Mouse (Mus musculus): Measurements from ENCODE around the gene Zc3hc1. TPM values are rescaled to one million over a fixed set of nuclear protein-coding genes. Genes with fewer than 3 reads are reported as not detected.
A peak's percentile ranks its signal among the peaks of the same experiment; 100 is the strongest.
"Not testable (repeated sequence)": the region's sequence is repeated elsewhere in the genome, so short reads cannot be mapped to it uniquely, and the experiment has no call there.

The Zc3hc1 gene
- polyA plus RNA-seq, 1 experiment from 2014 or later: 23.6 TPM

GRCm38 (mm10) chr6:30402091-30402491, 11.3 kb upstream of the Zc3hc1 start:
- WGBS: under 1% methylated on average over 29 of the region's 29 CpGs
- peak overlapping the region; percentile 62 for H3K4me2 ChIP-seq (replicated peaks; ENCODE audit: low read depth, low read length)
- H3K27me3 ChIP-seq (replicated peaks; ENCODE audit: insufficient read depth, low read length): no peaks in the 10 kb centered on the region
- H3K9me3 ChIP-seq (ENCODE audit: low read length): no peaks in the 10 kb centered on the region
- no peak for TF ChIP-seq CTCF (IDR thresholded peaks at IDR 0.05)
- no peak for TF ChIP-seq EP300 (IDR thresholded peaks at IDR 0.05)
- H3K4me1 ChIP-seq (ENCODE audit: insufficient read depth, low read depth, low read length): no peaks in the 10 kb centered on the region
- peak overlapping the region; percentile 74 for H3K9ac ChIP-seq (replicated peaks; ENCODE audit: low read depth)
- H3K27ac ChIP-seq (ENCODE audit: low read length): peak overlapping the region; percentile 89
- no peaks in the 10 kb centered on the region for H3K36me3 ChIP-seq (ENCODE audit: insufficient read depth, low read length)
- DNase-seq (ENCODE audit: low spot score): peak; percentile 56
- peak overlapping the region; percentile 93 for H3K4me3 ChIP-seq (ENCODE audit: low read depth, low read length)
- peak; percentile 24 for ATAC-seq

GRCm38 (mm10) chr6:30401308-30402015, 10.6 kb upstream of the Zc3hc1 start, which contains the start of gene Klhdc10:
Gene Klhdc10 (plus strand): TSS chr6:30401868.
- under 1% methylated on average over 37 of the region's 41 CpGs for WGBS
- TF ChIP-seq EP300 (IDR thresholded peaks at IDR 0.05): peak; percentile 88
- TF ChIP-seq CTCF (IDR thresholded peaks at IDR 0.05): no peak
- ATAC-seq: peak; percentile 100
- peak within 1 kb of the TSS; percentile 89 for H3K27ac ChIP-seq (ENCODE audit: low read length)
- H3K27me3 ChIP-seq (replicated peaks; ENCODE audit: insufficient read depth, low read length): no peaks in the 10 kb centered on the region
- peak within 1 kb of the TSS; percentile 62 for H3K4me2 ChIP-seq (replicated peaks; ENCODE audit: low read depth, low read length)
- peak within 1 kb of the TSS; percentile 93 for H3K4me3 ChIP-seq (ENCODE audit: low read depth, low read length)
- no peaks in the 10 kb centered on the region for H3K4me1 ChIP-seq (ENCODE audit: insufficient read depth, low read depth, low read length)
- no peaks in the 10 kb centered on the region for H3K9me3 ChIP-seq (ENCODE audit: low read length)
- peak; percentile 99 for DNase-seq (ENCODE audit: low spot score)
- H3K9ac ChIP-seq (replicated peaks; ENCODE audit: low read depth): peak within 1 kb of the TSS; percentile 74
- H3K36me3 ChIP-seq (ENCODE audit: insufficient read depth, low read length): no peaks in the 10 kb centered on the region

GRCm38 (mm10) chr6:30400716-30401115, 9.9 kb upstream of the Zc3hc1 start:
- no peaks in the 10 kb centered on the region for H3K4me1 ChIP-seq (ENCODE audit: insufficient read depth, low read depth, low read length)
- H3K36me3 ChIP-seq (ENCODE audit: insufficient read depth, low read length): no peaks in the 10 kb centered on the region
- TF ChIP-seq CTCF (IDR thresholded peaks at IDR 0.05) (no peak), EP300 (IDR thresholded peaks at IDR 0.05) (no peak)
- WGBS: 3% methylated on average over 7 of the region's 7 CpGs
- DNase-seq (ENCODE audit: low spot score) (peak; percentile 64), ATAC-seq (no peak)
- peak overlapping the region; percentile 61 for H3K4me2 ChIP-seq (replicated peaks; ENCODE audit: low read depth, low read length)
- H3K9me3 ChIP-seq (ENCODE audit: low read length): no peaks in the 10 kb centered on the region
- H3K27ac ChIP-seq (ENCODE audit: low read length): peak overlapping the region; percentile 89
- peak overlapping the region; percentile 93 for H3K4me3 ChIP-seq (ENCODE audit: low read depth, low read length)
- peak overlapping the region; percentile 45; the same call in 1 of the 2 replicates for H3K9ac ChIP-seq (replicated peaks; ENCODE audit: low read depth)
- no peaks in the 10 kb centered on the region for H3K27me3 ChIP-seq (replicated peaks; ENCODE audit: insufficient read depth, low read length)

- no peak overlapping the region for H3K4me3 ChIP-seq (ENCODE audit: low read depth, low read length)
- no peak overlapping the region for H3K9ac ChIP-seq (replicated peaks; ENCODE audit: low read depth)
- WGBS: 72% methylated on average over 5 of the region's 5 CpGs
- no peaks in the 10 kb centered on the region for H3K4me1 ChIP-seq (ENCODE audit: insufficient read depth, low read depth, low read length)
- H3K4me2 ChIP-seq (replicated peaks; ENCODE audit: low read depth, low read length): no peak overlapping the region
- H3K9me3 ChIP-seq (ENCODE audit: low read length): no peaks in the 10 kb centered on the region
- no peaks in the 10 kb centered on the region for H3K27me3 ChIP-seq (replicated peaks; ENCODE audit: insufficient read depth, low read length)
- no peaks in the 10 kb centered on the region for H3K36me3 ChIP-seq (ENCODE audit: insufficient read depth, low read length)
- DNase-seq (ENCODE audit: low spot score) (no peak), ATAC-seq (no peak)
- no peak for TF ChIP-seq EP300 (IDR thresholded peaks at IDR 0.05)
- no peak for TF ChIP-seq CTCF (IDR thresholded peaks at IDR 0.05)
- peak overlapping the region; percentile 38; the same call in 1 of the 2 replicates for H3K27ac ChIP-seq (ENCODE audit: low read length)
Observed at GRCm38 (mm10) chr6:30400146-30400545, 9.3 kb upstream of the Zc3hc1 start.

- Histone ChIP-seq H3K9me3 (ENCODE audit: low read length) (no peaks in the 10 kb centered on the region), H3K36me3 (ENCODE audit: insufficient read depth, low read length) (no peaks in the 10 kb centered on the region), H3K27ac (ENCODE audit: low read length) (no peak overlapping the region), H3K9ac (replicated peaks; ENCODE audit: low read depth) (no peak overlapping the region), H3K27me3 (replicated peaks; ENCODE audit: insufficient read depth, low read length) (no peaks in the 10 kb centered on the region), H3K4me2 (replicated peaks; ENCODE audit: low read depth, low read length) (no peak overlapping the region), H3K4me3 (ENCODE audit: low read depth, low read length) (no peak overlapping the region), H3K4me1 (ENCODE audit: insufficient read depth, low read depth, low read length) (no peaks in the 10 kb centered on the region)
- WGBS: 86% methylated on average over 7 of the region's 7 CpGs
- TF ChIP-seq EP300 (IDR thresholded peaks at IDR 0.05) (no peak), CTCF (IDR thresholded peaks at IDR 0.05) (no peak)
- DNase-seq (ENCODE audit: low spot score) (no peak), ATAC-seq (no peak)
Observed at GRCm38 (mm10) chr6:30391996-30392395, 1.2 kb upstream of the Zc3hc1 start.

- 0 out of 2 replicates have a peak overlapping the region, but pooled peaks have one; percentile 62 for H3K9ac ChIP-seq (replicated peaks; ENCODE audit: low read depth)
- H3K9me3 ChIP-seq (ENCODE audit: low read length); DNase-seq (ENCODE audit: low spot score); H3K27me3 ChIP-seq (replicated peaks; ENCODE audit: insufficient read depth, low read length); ATAC-seq; H3K4me1 ChIP-seq (ENCODE audit: insufficient read depth, low read depth, low read length); H3K36me3 ChIP-seq (ENCODE audit: insufficient read depth, low read length): not testable (repeated sequence)
- H3K4me3 ChIP-seq (ENCODE audit: low read depth, low read length): peak overlapping the region; percentile 80
- H3K27ac ChIP-seq (ENCODE audit: low read length): peak overlapping the region; percentile 54; the same call in 1 of the 2 replicates
- H3K4me2 ChIP-seq (replicated peaks; ENCODE audit: low read depth, low read length): peak overlapping the region; percentile 72
- 21% methylated on average over 4 of the region's 4 CpGs for WGBS
Observed at GRCm38 (mm10) chr6:30390271-30390670, 557 bp downstream of the Zc3hc1 start.
